Mouse (Mus musculus): ENCODE data around the gene Myef2. TPM values are rescaled to one million over a fixed set of nuclear protein-coding genes. Genes with fewer than 3 reads are reported as not detected.
A peak's percentile ranks its signal among the peaks of the same experiment; 100 is the strongest.
"Not testable (repeated sequence)": the region's sequence is repeated elsewhere in the genome, so short reads cannot be mapped to it uniquely, and the experiment has no call there.

The Myef2 gene
- polyA plus RNA-seq, 1 experiment from 2014 or later: 263 TPM

DNA sequence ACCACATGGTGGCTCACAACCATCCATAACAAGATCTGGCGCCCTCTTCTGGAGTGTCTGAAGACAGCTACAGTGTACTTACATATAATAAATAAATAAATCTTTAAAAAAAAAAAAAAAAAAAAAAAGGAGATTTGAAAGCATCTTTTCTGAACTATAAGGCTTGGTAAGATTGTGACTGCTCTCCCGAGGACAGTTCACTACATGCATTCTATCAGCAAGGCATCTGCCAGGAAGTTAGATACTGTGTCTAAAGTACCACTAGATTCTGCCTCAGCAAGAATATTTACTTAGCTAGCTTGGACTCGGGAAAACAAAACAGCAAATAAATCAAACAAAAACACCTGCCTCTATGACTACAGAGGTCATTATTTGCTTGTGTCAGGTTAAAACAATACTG lies 31.3 kb downstream of the Myef2 start:
- H3K9me3 ChIP-seq (ENCODE audit: control insufficient read depth, low read length); H3K27me3 ChIP-seq (ENCODE audit: control insufficient read depth, insufficient read depth, low read length); ATAC-seq (ENCODE audit: low FRiP score, low TSS enrichment); H3K4me1 ChIP-seq (ENCODE audit: control insufficient read depth, insufficient read depth, low read length); H3K4me2 ChIP-seq (ENCODE audit: low read length); H3K4me3 ChIP-seq (replicated peaks; ENCODE audit: low read depth, low read length); DNase-seq; H3K27ac ChIP-seq (replicated peaks; ENCODE audit: low read depth, low read length); H3K9ac ChIP-seq (replicated peaks; ENCODE audit: low read length): not testable (repeated sequence)
- peaks cover 51% of the 10 kb centered on the region for H3K36me3 ChIP-seq (ENCODE audit: control insufficient read depth, insufficient read depth, low read length)
- 92% methylated on average over 3 of the region's 3 CpGs for WGBS

DNA sequence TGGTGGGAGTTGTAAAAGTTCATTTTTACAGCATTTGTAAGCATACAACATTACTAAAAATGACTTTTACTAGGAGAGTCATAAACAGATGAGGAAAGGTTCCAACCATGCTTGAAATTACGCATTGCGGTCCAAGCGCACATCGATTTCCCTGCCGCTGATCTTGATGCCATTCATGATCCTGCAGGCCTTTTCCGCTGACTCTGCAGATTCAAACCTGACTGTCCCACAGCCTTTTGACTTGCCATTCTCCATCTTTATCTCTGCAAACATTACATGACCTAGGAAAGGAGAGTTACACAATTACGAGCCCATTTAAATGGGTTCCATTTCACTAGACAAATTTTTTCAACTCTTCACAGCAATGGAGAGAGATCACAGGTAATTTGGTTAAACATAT lies 34.7 kb downstream of the Myef2 start:
- Histone ChIP-seq H3K9me3 (ENCODE audit: control insufficient read depth, low read length) (no peaks in the 10 kb centered on the region), H3K27me3 (ENCODE audit: control insufficient read depth, insufficient read depth, low read length) (no peaks in the 10 kb centered on the region), H3K36me3 (ENCODE audit: control insufficient read depth, insufficient read depth, low read length) (peaks cover 46% of the 10 kb centered on the region), H3K4me2 (ENCODE audit: low read length) (no peak overlapping the region), H3K27ac (replicated peaks; ENCODE audit: low read depth, low read length) (no peak overlapping the region), H3K4me1 (ENCODE audit: control insufficient read depth, insufficient read depth, low read length) (no peaks in the 10 kb centered on the region), H3K4me3 (replicated peaks; ENCODE audit: low read depth, low read length) (no peak overlapping the region), H3K9ac (replicated peaks; ENCODE audit: low read length) (no peak overlapping the region)
- DNase-seq (no peak), ATAC-seq (ENCODE audit: low FRiP score, low TSS enrichment) (no peak)
- 92% methylated on average over 7 of the region's 7 CpGs for WGBS

DNA sequence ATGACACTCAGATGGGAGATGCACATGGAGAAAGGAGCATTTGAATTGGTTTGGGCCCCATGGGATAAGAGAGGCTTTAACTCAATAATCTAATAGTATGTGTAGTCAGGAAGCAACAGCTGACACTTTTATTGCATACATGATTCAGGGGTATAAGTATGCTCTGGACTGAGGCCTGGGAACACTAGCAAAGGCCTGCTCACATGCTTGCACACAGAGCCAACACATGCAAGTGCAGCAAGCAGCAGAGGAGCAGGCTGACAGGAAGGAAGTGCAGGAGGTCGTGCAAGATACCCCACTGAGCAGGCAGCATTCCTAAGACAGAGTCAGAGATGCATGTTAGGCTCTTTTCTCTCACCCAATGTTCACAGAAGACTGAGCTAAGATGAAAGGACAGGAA lies 39.6 kb downstream of the Myef2 start:
- no peaks in the 10 kb centered on the region for H3K27me3 ChIP-seq (ENCODE audit: control insufficient read depth, insufficient read depth, low read length)
- H3K9me3 ChIP-seq (ENCODE audit: control insufficient read depth, low read length): no peaks in the 10 kb centered on the region
- H3K4me1 ChIP-seq (ENCODE audit: control insufficient read depth, insufficient read depth, low read length): no peaks in the 10 kb centered on the region
- no peak overlapping the region for H3K4me2 ChIP-seq (ENCODE audit: low read length)
- DNase-seq (no peak), ATAC-seq (ENCODE audit: low FRiP score, low TSS enrichment) (no peak)
- peaks cover 41% of the 10 kb centered on the region for H3K36me3 ChIP-seq (ENCODE audit: control insufficient read depth, insufficient read depth, low read length)
- no peak overlapping the region for H3K27ac ChIP-seq (replicated peaks; ENCODE audit: low read depth, low read length)
- 27% methylated on average over 1 of the region's 1 CpGs for WGBS
- H3K9ac ChIP-seq (replicated peaks; ENCODE audit: low read length): no peak overlapping the region
- no peak overlapping the region for H3K4me3 ChIP-seq (replicated peaks; ENCODE audit: low read depth, low read length)

DNA sequence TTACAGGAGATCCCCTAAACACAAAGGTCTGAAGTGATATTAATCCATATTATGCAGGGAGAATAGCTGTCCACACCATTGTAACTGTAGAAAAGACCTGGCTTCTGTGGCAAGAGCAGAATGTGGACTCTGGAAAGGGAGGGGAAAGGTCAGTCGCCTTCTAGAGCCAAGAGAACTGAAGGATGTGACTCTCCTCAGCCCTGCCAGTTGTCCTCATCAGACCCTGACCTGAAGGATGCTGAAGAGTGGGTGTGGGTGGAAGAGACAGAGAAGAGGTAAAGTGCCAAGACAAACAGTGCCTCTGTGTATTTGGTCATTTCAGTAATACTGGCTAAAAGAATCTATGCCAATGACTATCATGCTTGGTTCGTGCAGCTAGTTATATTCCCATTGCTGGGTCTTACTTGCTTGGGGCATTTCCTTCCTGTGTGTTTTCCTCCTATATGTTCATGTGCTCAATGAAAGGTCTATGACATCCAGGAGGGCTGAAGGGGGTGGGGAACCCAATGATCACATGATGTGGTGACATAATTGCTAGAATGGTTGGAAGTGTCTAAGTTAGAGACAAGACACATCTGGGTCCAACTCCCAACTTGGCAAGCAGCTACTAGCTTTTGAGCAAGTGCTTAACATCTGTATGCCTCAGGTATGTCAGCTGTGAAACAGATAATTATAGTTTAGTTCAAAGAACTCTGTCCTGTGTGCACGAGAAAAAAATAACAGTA lies 50.2 kb downstream of the Myef2 start:
- Histone ChIP-seq H3K27me3 (ENCODE audit: control insufficient read depth, insufficient read depth, low read length) (no peaks in the 10 kb centered on the region), H3K4me1 (ENCODE audit: control insufficient read depth, insufficient read depth, low read length) (no peaks in the 10 kb centered on the region), H3K9ac (replicated peaks; ENCODE audit: low read length) (no peak overlapping the region), H3K27ac (replicated peaks; ENCODE audit: low read depth, low read length) (no peak overlapping the region), H3K9me3 (ENCODE audit: control insufficient read depth, low read length) (no peaks in the 10 kb centered on the region), H3K4me2 (ENCODE audit: low read length) (no peak overlapping the region), H3K36me3 (ENCODE audit: control insufficient read depth, insufficient read depth, low read length) (no peaks in the 10 kb centered on the region), H3K4me3 (replicated peaks; ENCODE audit: low read depth, low read length) (no peak overlapping the region)
- no peak for DNase-seq
- ATAC-seq (ENCODE audit: low FRiP score, low TSS enrichment): no peak
- WGBS: 88% methylated on average over 3 of the region's 3 CpGs

DNA sequence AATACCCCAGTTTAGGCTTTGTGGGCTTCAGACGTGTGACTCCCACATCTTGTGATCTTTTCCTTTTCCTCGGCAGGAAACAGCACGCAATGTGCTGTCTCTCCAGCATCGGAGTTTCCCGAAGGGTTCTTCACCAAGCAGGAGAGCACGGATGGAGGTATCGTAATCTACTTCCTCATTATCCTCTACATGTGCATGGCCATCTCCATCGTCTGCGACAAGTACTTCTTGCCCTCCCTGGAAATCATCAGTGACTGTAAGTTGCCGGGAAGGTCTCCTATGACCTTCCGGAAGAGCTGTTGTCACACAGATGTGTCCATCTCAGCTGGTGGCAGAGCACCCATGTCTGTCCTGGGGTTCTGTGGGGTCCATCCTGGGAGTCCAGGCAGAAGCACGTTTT lies 54.8 kb downstream of the Myef2 start:
- no peaks in the 10 kb centered on the region for H3K4me1 ChIP-seq (ENCODE audit: control insufficient read depth, insufficient read depth, low read length)
- no peak overlapping the region for H3K27ac ChIP-seq (replicated peaks; ENCODE audit: low read depth, low read length)
- no peak overlapping the region for H3K4me3 ChIP-seq (replicated peaks; ENCODE audit: low read depth, low read length)
- WGBS: 94% methylated on average over 12 of the region's 12 CpGs
- DNase-seq (no peak), ATAC-seq (ENCODE audit: low FRiP score, low TSS enrichment) (no peak)
- H3K9ac ChIP-seq (replicated peaks; ENCODE audit: low read length): no peak overlapping the region
- no peaks in the 10 kb centered on the region for H3K27me3 ChIP-seq (ENCODE audit: control insufficient read depth, insufficient read depth, low read length)
- no peak overlapping the region for H3K4me2 ChIP-seq (ENCODE audit: low read length)
- H3K36me3 ChIP-seq (ENCODE audit: control insufficient read depth, insufficient read depth, low read length): no peaks in the 10 kb centered on the region
- no peaks in the 10 kb centered on the region for H3K9me3 ChIP-seq (ENCODE audit: control insufficient read depth, low read length)

DNA sequence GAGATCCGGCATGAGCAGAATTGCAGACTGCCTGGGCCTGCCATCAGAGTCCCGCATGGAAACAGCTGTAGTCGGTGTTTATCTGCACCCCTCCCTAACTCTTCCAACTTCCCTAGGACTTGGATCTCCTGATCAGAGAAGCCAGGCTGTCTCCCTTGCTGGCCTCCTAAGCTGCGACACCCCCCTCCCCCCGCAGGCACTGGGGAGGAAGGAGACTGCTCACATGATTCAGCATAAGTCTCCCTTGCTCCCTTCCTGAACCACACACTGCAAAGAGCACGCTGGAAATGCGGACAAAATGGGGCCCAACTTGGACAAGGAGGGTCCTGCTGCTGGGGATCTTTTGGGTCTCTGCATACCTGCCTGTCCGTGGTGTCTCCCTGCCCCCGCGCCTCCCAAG lies 55.6 kb downstream of the Myef2 start, which contains the start of gene Slc24a5:
Gene Slc24a5, plus strand, starts transcription at position 231 of the 400 bp plus-strand sequence.
- no peak within 1 kb of the TSS for H3K4me3 ChIP-seq (replicated peaks; ENCODE audit: low read depth, low read length)
- WGBS: 72% methylated on average over 10 of the region's 10 CpGs
- DNase-seq: no peak
- no peaks in the 10 kb centered on the region for H3K9me3 ChIP-seq (ENCODE audit: control insufficient read depth, low read length)
- H3K9ac ChIP-seq (replicated peaks; ENCODE audit: low read length): no peak within 1 kb of the TSS
- no peak within 1 kb of the TSS for H3K4me2 ChIP-seq (ENCODE audit: low read length)
- ATAC-seq (ENCODE audit: low FRiP score, low TSS enrichment): no peak
- H3K27ac ChIP-seq (replicated peaks; ENCODE audit: low read depth, low read length): no peak within 1 kb of the TSS
- H3K36me3 ChIP-seq (ENCODE audit: control insufficient read depth, insufficient read depth, low read length): no peaks in the 10 kb centered on the region
- H3K4me1 ChIP-seq (ENCODE audit: control insufficient read depth, insufficient read depth, low read length): no peaks in the 10 kb centered on the region
- H3K27me3 ChIP-seq (ENCODE audit: control insufficient read depth, insufficient read depth, low read length): no peaks in the 10 kb centered on the region

DNA sequence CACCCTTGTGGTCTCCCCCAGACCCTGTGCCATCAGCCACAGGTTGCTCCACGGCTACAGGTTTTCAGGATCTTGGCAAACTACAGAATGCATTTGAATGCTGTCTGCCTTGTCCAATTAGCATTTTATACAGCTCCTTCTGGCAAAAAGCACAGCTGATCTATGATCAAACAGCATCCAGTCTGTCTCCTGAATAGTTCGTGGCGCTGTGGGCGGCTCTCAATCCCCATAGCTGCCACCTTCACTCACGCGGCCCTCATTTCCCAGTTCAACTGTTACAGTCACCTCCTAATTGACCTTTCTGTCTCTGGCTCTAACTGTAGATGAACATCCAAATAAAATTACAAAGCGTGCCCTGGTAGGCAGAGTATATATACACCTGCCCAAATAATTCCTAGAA lies 56.1 kb downstream of the Myef2 start:
- 76% methylated on average over 7 of the region's 7 CpGs for WGBS
- peak; percentile 29 for DNase-seq
- no peaks in the 10 kb centered on the region for H3K27me3 ChIP-seq (ENCODE audit: control insufficient read depth, insufficient read depth, low read length)
- no peaks in the 10 kb centered on the region for H3K36me3 ChIP-seq (ENCODE audit: control insufficient read depth, insufficient read depth, low read length)
- no peaks in the 10 kb centered on the region for H3K9me3 ChIP-seq (ENCODE audit: control insufficient read depth, low read length)
- H3K4me2 ChIP-seq (ENCODE audit: low read length): no peak overlapping the region
- no peak overlapping the region for H3K4me3 ChIP-seq (replicated peaks; ENCODE audit: low read depth, low read length)
- H3K27ac ChIP-seq (replicated peaks; ENCODE audit: low read depth, low read length): no peak overlapping the region
- no peak for ATAC-seq (ENCODE audit: low FRiP score, low TSS enrichment)
- H3K4me1 ChIP-seq (ENCODE audit: control insufficient read depth, insufficient read depth, low read length): no peaks in the 10 kb centered on the region
- H3K9ac ChIP-seq (replicated peaks; ENCODE audit: low read length): no peak overlapping the region

DNA sequence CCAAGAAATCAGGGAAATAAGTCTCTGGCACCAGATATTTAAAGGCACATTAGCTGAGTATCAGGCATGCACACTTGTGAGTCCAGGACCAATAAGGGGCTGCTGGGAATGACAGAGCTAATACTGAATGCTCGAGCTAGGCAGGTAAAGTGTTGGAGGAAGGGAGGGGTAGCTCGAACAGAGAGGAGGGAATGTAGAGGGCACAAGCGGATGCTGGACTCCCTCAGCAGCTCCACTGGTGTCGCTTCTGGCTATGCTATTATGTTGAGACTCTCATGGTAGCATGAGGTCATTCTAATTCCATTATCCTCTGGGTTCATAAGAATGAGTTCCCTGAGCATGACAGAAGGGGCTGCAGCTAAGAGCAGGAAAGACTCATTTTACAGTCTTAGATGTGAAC lies 60.5 kb downstream of the Myef2 start:
- Histone ChIP-seq H3K27ac (replicated peaks; ENCODE audit: low read depth, low read length) (no peak overlapping the region), H3K27me3 (ENCODE audit: control insufficient read depth, insufficient read depth, low read length) (no peaks in the 10 kb centered on the region), H3K4me3 (replicated peaks; ENCODE audit: low read depth, low read length) (no peak overlapping the region), H3K9ac (replicated peaks; ENCODE audit: low read length) (no peak overlapping the region), H3K4me2 (ENCODE audit: low read length) (no peak overlapping the region), H3K9me3 (ENCODE audit: control insufficient read depth, low read length) (no peaks in the 10 kb centered on the region), H3K36me3 (ENCODE audit: control insufficient read depth, insufficient read depth, low read length) (no peaks in the 10 kb centered on the region), H3K4me1 (ENCODE audit: control insufficient read depth, insufficient read depth, low read length) (no peaks in the 10 kb centered on the region)
- DNase-seq (no peak), ATAC-seq (ENCODE audit: low FRiP score, low TSS enrichment) (no peak)
- 45% methylated on average over 4 of the region's 4 CpGs for WGBS

DNA sequence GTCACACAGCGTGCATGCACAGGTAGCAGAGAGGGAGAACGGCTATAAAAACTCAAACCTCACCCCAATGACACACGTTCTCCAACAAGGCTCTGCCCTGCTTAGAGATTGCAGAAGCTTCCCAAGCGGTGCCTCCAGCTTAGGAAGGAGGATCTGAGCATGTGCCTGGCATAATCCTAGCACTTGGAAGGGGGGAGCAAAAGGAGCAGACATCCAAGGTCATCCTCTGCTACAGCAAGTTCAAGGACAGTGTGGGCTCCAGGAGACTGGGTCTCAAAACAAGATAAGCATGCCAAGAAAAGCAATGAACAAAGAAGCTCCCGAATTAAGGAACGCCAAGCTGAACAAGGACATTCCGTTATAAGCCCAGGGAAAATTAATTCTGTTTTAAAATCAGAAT lies 62.0 kb downstream of the Myef2 start:
- no peak overlapping the region for H3K4me3 ChIP-seq (replicated peaks; ENCODE audit: low read depth, low read length)
- H3K36me3 ChIP-seq (ENCODE audit: control insufficient read depth, insufficient read depth, low read length): no peaks in the 10 kb centered on the region
- DNase-seq (no peak), ATAC-seq (ENCODE audit: low FRiP score, low TSS enrichment) (no peak)
- WGBS: 90% methylated on average over 7 of the region's 7 CpGs
- H3K9me3 ChIP-seq (ENCODE audit: control insufficient read depth, low read length): no peaks in the 10 kb centered on the region
- H3K27ac ChIP-seq (replicated peaks; ENCODE audit: low read depth, low read length): no peak overlapping the region
- no peaks in the 10 kb centered on the region for H3K27me3 ChIP-seq (ENCODE audit: control insufficient read depth, insufficient read depth, low read length)
- H3K4me2 ChIP-seq (ENCODE audit: low read length): no peak overlapping the region
- H3K9ac ChIP-seq (replicated peaks; ENCODE audit: low read length): no peak overlapping the region
- no peaks in the 10 kb centered on the region for H3K4me1 ChIP-seq (ENCODE audit: control insufficient read depth, insufficient read depth, low read length)

Measured in midbrain, embryonic 14.5 days (tissue).